ENCODE assay signal across 36 mouse cellular contexts in the genomic region with DNA sequence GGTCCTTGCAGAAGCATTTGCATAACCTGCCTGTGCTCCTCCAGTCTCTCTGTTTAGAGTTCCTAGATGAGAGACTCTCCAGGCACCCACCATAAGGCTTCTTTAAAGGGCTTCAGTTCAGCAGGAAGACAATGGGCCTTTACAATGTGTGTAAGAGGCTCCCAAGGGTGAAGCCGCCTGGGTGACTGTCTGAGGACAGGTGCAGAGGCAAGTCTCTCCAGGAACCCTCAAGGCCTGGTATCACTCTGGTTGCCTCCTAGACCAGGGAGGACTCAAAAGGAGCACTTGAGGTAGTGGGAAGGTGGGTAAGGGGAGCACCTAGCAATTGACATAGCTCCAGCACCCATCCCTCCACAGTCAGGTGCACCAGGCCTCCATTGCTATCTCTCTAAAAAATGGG. TPM values are rescaled to one million over a fixed set of nuclear protein-coding genes. Genes with fewer than 3 reads are reported as not detected.
"Had no signal": no experiment of that assay in that cellular context is flagged by ENCODE, and none has a peak within 500 bp of the region (broad histone marks: within the 10 kb centered on the region; RNA-seq: fewer than 3 reads in every experiment).

No protein-coding gene starts in this region.

- H3K27ac ChIP-seq: limb, embryonic 10.5 days; limb, embryonic 12.5 days; limb, embryonic 13.5 days; limb, embryonic 15.5 days; liver, embryonic 12.5 days; liver, embryonic 13.5 days; liver, embryonic 14.5 days; liver, embryonic 15.5 days; lung, embryonic 15.5 days; macrophage; midbrain, embryonic 10.5 days; midbrain, embryonic 12.5 days; midbrain, embryonic 13.5 days; midbrain, embryonic 15.5 days; neural tube, embryonic 12.5 days had no signal

- H3K4me1 ChIP-seq: limb, embryonic 13.5 days; limb, embryonic 15.5 days; liver, embryonic 12.5 days; liver, embryonic 13.5 days; liver, embryonic 15.5 days; lung, embryonic 15.5 days; megakaryocyte, embryonic 14.5 days; midbrain, embryonic 12.5 days; neural tube, embryonic 12.5 days had no signal

- DNase-seq: left cerebral cortex, postnatal 4 days; liver; liver, embryonic 13.5 days; liver, postnatal 0 days; lung, adult 18-20 months; lung, adult 2 months; lung, embryonic 14.5 days; lung, postnatal 10 days; lung, postnatal 14 days; lung, postnatal 36 days; lung, postnatal 4 days; midbrain, embryonic 14.5 days had no signal

- H3K9me3 ChIP-seq: limb, embryonic 10.5 days; limb, embryonic 12.5 days; limb, embryonic 13.5 days; limb, embryonic 15.5 days; liver, embryonic 12.5 days; liver, embryonic 13.5 days; liver, embryonic 15.5 days; lung, embryonic 15.5 days; midbrain, embryonic 10.5 days; midbrain, embryonic 12.5 days; midbrain, embryonic 13.5 days; midbrain, embryonic 15.5 days; neural tube, embryonic 12.5 days had no signal

- H3K27me3 ChIP-seq: liver, embryonic 12.5 days; liver, embryonic 13.5 days; liver, embryonic 15.5 days; lung, embryonic 15.5 days; megakaryocyte, embryonic 14.5 days; midbrain, embryonic 12.5 days; midbrain, embryonic 15.5 days; neural tube, embryonic 12.5 days had no signal

- H3K36me3 ChIP-seq: limb, embryonic 10.5 days; limb, embryonic 12.5 days; limb, embryonic 13.5 days; limb, embryonic 15.5 days; liver, embryonic 12.5 days; liver, embryonic 13.5 days; liver, embryonic 15.5 days; lung, embryonic 15.5 days; midbrain, embryonic 10.5 days; midbrain, embryonic 12.5 days; midbrain, embryonic 13.5 days; midbrain, embryonic 15.5 days; neural tube, embryonic 12.5 days had no signal

- H3K4me3 ChIP-seq: limb, embryonic 10.5 days; limb, embryonic 12.5 days; limb, embryonic 13.5 days; limb, embryonic 15.5 days; liver, embryonic 12.5 days; liver, embryonic 13.5 days; liver, embryonic 15.5 days; lung, embryonic 15.5 days; megakaryocyte, embryonic 14.5 days; midbrain, embryonic 10.5 days; midbrain, embryonic 12.5 days; midbrain, embryonic 13.5 days; midbrain, embryonic 15.5 days; myocyte; neural tube, embryonic 12.5 days had no signal

RNA-seq across cellular contexts. Expression of gene Irx2, which starts 55.8 kb away (rescaled TPM):
- total RNA-seq: left cerebral cortex, postnatal 25 days; left cerebral cortex, postnatal 36 days; liver, adult 2 months; megakaryocyte progenitor cell, adult 5-6 weeks; megakaryocyte, adult 5-6 weeks; megakaryocyte-erythroid progenitor cell, adult 5-6 weeks; monocyte, adult 5-6 weeks had no signal
- polyA plus RNA-seq: liver, adult 2 months; liver, embryonic 12.5 days; liver, embryonic 15.5 days; liver, embryonic 16.5 days; liver, postnatal 0 days; macrophage had no signal
